Mouse (Mus musculus) MEL (cell line): Measurements from ENCODE around the gene Edem2. TPM values are rescaled to one million over a fixed set of nuclear protein-coding genes. Genes with fewer than 3 reads are reported as not detected.

Source experiments
- DNase-seq: peaks from one replicate; pipeline ENCODE4 v3.0.0; 2011; ENCODE audit warnings: low read depth, low spot score
- H3K27ac ChIP-seq: 2 replicates; pipeline ENCODE4 v1.5.1; 2012; ENCODE audit warnings: low read depth, mild to moderate bottlenecking, control low read depth, low read length, moderate library complexity; ENCODE audit not compliant: control insufficient read depth
- H3K27me3 ChIP-seq, 2 experiments: fragments of 150-350 bp in 1 of 2; sonication (generic) in 1 of 2; 2 replicates each; pipeline ENCODE4 v1.6.1; 2012; ENCODE audit warnings: low read length in 2 of 2, mild to moderate bottlenecking in 2 of 2, improper control_type of control experiment in 1 of 2, moderate library complexity in 1 of 2; ENCODE audit not compliant: insufficient read depth in 2 of 2, control insufficient read depth in 1 of 2
- H3K36me3 ChIP-seq, 2 experiments: 2 replicates each; pipeline ENCODE4 v1.6.1; 2012 to 2014; ENCODE audit warnings: low read length in 2 of 2, improper control_type of control experiment in 1 of 2, inconsistent platforms in 1 of 2, mild to moderate bottlenecking in 1 of 2; ENCODE audit not compliant: insufficient read depth in 2 of 2, control insufficient read depth in 1 of 2
- H3K4me1 ChIP-seq, 2 experiments: fragments of 150-350 bp in 1 of 2; sonication (generic) in 1 of 2; 2 replicates each; pipeline ENCODE4 v1.6.1; 2012; ENCODE audit warnings: low read length in 2 of 2, improper control_type of control experiment in 1 of 2, mild to moderate bottlenecking in 1 of 2; ENCODE audit not compliant: insufficient read depth in 2 of 2, control insufficient read depth in 1 of 2
- H3K4me3 ChIP-seq, 2 experiments: fragments of 150-350 bp in 1 of 2; sonication (generic) in 1 of 2; 2 replicates each; pipeline ENCODE4 v1.5.1; 2012; ENCODE audit warnings: low read depth in 2 of 2, low read length in 2 of 2, mild to moderate bottlenecking in 2 of 2, moderate library complexity in 2 of 2, control low read depth in 1 of 2, improper control_type of control experiment in 1 of 2; ENCODE audit not compliant: control insufficient read depth in 1 of 2, insufficient read depth in 1 of 2
- H3K79me2 ChIP-seq: 2 replicates; pipeline ENCODE4 v1.6.1; 2012; ENCODE audit warnings: mild to moderate bottlenecking, low read length, moderate library complexity; ENCODE audit not compliant: control insufficient read depth, poor library complexity, insufficient read depth
- H3K9ac ChIP-seq: 2 replicates; pipeline ENCODE4 v1.6.1; 2012; ENCODE audit warnings: low read depth, mild to moderate bottlenecking, control low read depth, low read length, moderate library complexity; ENCODE audit not compliant: control insufficient read depth, poor library complexity, severe bottlenecking
- H3K9me3 ChIP-seq: fragments of 150-350 bp; sonication (generic); replicated peaks from 2 replicates; pipeline ENCODE4 v1.6.1; 2012; ENCODE audit warnings: mild to moderate bottlenecking, low read length, improper control_type of control experiment, moderate library complexity; ENCODE audit not compliant: insufficient read depth
- BHLHE40 ChIP-seq: IDR thresholded peaks from 2 replicates; pipeline ENCODE4 v1.6.1; 2012; ENCODE audit warnings: low read depth, mild to moderate bottlenecking, inconsistent platforms, low read length, improper control_type of control experiment, borderline replicate concordance
- CTCF ChIP-seq, 3 experiments: IDR thresholded peaks in 2 of 3; conservative IDR thresholded peaks in 1 of 3; 2 replicates each; pipeline ENCODE4 v1.5.1; 2011 to 2012; ENCODE audit warnings: low read length in 3 of 3, low read depth in 2 of 3, mild to moderate bottlenecking in 2 of 3, improper control_type of control experiment in 1 of 3, inconsistent platforms in 1 of 3, mixed read lengths in 1 of 3, moderate library complexity in 1 of 3; ENCODE audit not compliant: control insufficient read depth in 1 of 3, insufficient read depth in 1 of 3, poor library complexity in 1 of 3, severe bottlenecking in 1 of 3
- EP300 ChIP-seq, 2 experiments: IDR thresholded peaks; 2 replicates each; pipeline ENCODE4 v1.6.1; 2011; ENCODE audit warnings: improper control_type of control experiment in 2 of 2, low read length in 2 of 2, low read depth in 1 of 2, mild to moderate bottlenecking in 1 of 2
- GATA1 ChIP-seq: IDR thresholded peaks from 2 replicates; pipeline ENCODE4 v1.6.1; 2011; ENCODE audit warnings: low read depth, low read length, improper control_type of control experiment
- HCFC1 ChIP-seq: IDR thresholded peaks from 2 replicates; pipeline ENCODE4 v1.6.1; 2012; ENCODE audit warnings: low read depth, mild to moderate bottlenecking, inconsistent platforms, low read length, improper control_type of control experiment, moderate library complexity
- JUND ChIP-seq: IDR thresholded peaks from 2 replicates; pipeline ENCODE4 v1.6.1; 2011; ENCODE audit warnings: low read depth, mild to moderate bottlenecking, improper control_type of control experiment, low read length
- KAT2A ChIP-seq: conservative IDR thresholded peaks from 2 replicates; pipeline ENCODE4 v1.6.1; 2012; ENCODE audit warnings: low read depth, low read length, improper control_type of control experiment, inconsistent platforms
- MAFK ChIP-seq: IDR thresholded peaks from 2 replicates; pipeline ENCODE4 v1.6.1; 2011; ENCODE audit warnings: low read depth, mild to moderate bottlenecking, low read length, improper control_type of control experiment, borderline replicate concordance
- MAX ChIP-seq: IDR thresholded peaks from 2 replicates; pipeline ENCODE4 v1.6.1; 2011; ENCODE audit warnings: low read length, improper control_type of control experiment
- MEF2A ChIP-seq: IDR thresholded peaks from 2 replicates; pipeline ENCODE4 v1.6.1; 2014; ENCODE audit warnings: low read depth, mild to moderate bottlenecking, inconsistent platforms, low read length, improper control_type of control experiment; ENCODE audit not compliant: poor library complexity, insufficient replicate concordance, severe bottlenecking; ENCODE audit errors: extremely low read depth
- MXI1 ChIP-seq: IDR thresholded peaks from 2 replicates; pipeline ENCODE4 v1.6.1; 2011; ENCODE audit warnings: mild to moderate bottlenecking, low read depth, low read length, improper control_type of control experiment
- MYC ChIP-seq: IDR thresholded peaks from 2 replicates; pipeline ENCODE4 v1.6.1; 2011; ENCODE audit warnings: low read depth, mild to moderate bottlenecking, low read length, improper control_type of control experiment, moderate library complexity
- POLR2A ChIP-seq, 2 experiments: IDR thresholded peaks; 2 replicates each; pipeline ENCODE4 v1.6.1; 2011 to 2012; ENCODE audit warnings: low read length in 2 of 2, mild to moderate bottlenecking in 2 of 2, control low read depth in 1 of 2, improper control_type of control experiment in 1 of 2, low read depth in 1 of 2, moderate library complexity in 1 of 2; ENCODE audit not compliant: control insufficient read depth in 1 of 2, insufficient read depth in 1 of 2, poor library complexity in 1 of 2
- POLR2AphosphoS2 ChIP-seq: IDR thresholded peaks from 2 replicates; pipeline ENCODE4 v1.6.1; 2011; ENCODE audit warnings: low read length, improper control_type of control experiment
- POLR2AphosphoS5 ChIP-seq: IDR thresholded peaks from 2 replicates; pipeline ENCODE4 v1.6.1; 2012; ENCODE audit warnings: low read depth, borderline replicate concordance, mild to moderate bottlenecking, inconsistent platforms, low read length, moderate library complexity, mixed read lengths
- RAD21 ChIP-seq: IDR thresholded peaks from 2 replicates; pipeline ENCODE4 v1.6.1; 2011; ENCODE audit warnings: mild to moderate bottlenecking, low read depth, low read length, improper control_type of control experiment
- RCOR1 ChIP-seq: IDR thresholded peaks from 2 replicates; pipeline ENCODE4 v1.6.1; 2012; ENCODE audit warnings: low read depth, mild to moderate bottlenecking, inconsistent platforms, low read length, improper control_type of control experiment
- SIN3A ChIP-seq: IDR thresholded peaks from 2 replicates; pipeline ENCODE4 v1.6.1; 2012; ENCODE audit warnings: low read length, improper control_type of control experiment, inconsistent platforms
- SMC3 ChIP-seq: IDR thresholded peaks from 2 replicates; pipeline ENCODE4 v1.6.1; 2011; ENCODE audit warnings: low read depth, low read length, improper control_type of control experiment
- TBP ChIP-seq: IDR thresholded peaks from 2 replicates; pipeline ENCODE4 v1.8.0; 2011; ENCODE audit warnings: low read depth, low read length, improper control_type of control experiment
- TCF12 ChIP-seq: IDR thresholded peaks from 2 replicates; pipeline ENCODE4 v1.6.1; 2014; ENCODE audit warnings: low read depth, mild to moderate bottlenecking, inconsistent platforms, low read length, improper control_type of control experiment, moderate library complexity
- USF1 ChIP-seq: IDR thresholded peaks from 2 replicates; pipeline ENCODE4 v1.6.1; 2014; ENCODE audit warnings: low read depth, mild to moderate bottlenecking, inconsistent platforms, low read length, improper control_type of control experiment, moderate library complexity
- ZC3H11A ChIP-seq: IDR thresholded peaks from 2 replicates; pipeline ENCODE4 v1.6.1; 2012; ENCODE audit warnings: low read depth, mild to moderate bottlenecking, inconsistent platforms, low read length, improper control_type of control experiment
- ZKSCAN1 ChIP-seq: IDR thresholded peaks from 2 replicates; pipeline ENCODE4 v1.6.1; 2012; ENCODE audit warnings: low read depth, mild to moderate bottlenecking, inconsistent platforms, low read length, improper control_type of control experiment, moderate library complexity
- polyA plus RNA-seq, 2 experiments: library from polyadenylated mRNA; stranded (reverse) in 1 of 2; unstranded in 1 of 2; fragments of >175 nt in 1 of 2; fragments of >200 nt in 1 of 2; gene quantifications; 2 replicates each; pipeline versions ENCODE4 v1.2.1 to v1.2.4; 2012; ENCODE audit warnings: low replicate concordance in 2 of 2, low read depth in 1 of 2; ENCODE audit not compliant: insufficient read length in 2 of 2, insufficient read depth in 1 of 2, missing spikeins in 1 of 2
- total RNA-seq: library from RNA; depleted of rRNA; stranded (reverse); fragments of 300-350 nt; gene quantifications from 2 replicates; pipeline ENCODE4 v1.2.3, GENCODE M21; 2012

Edem2 gene
- total and polyA plus RNA-seq, 3 experiments = 40.7 to 43.8 TPM; not detected in 1

DNA sequence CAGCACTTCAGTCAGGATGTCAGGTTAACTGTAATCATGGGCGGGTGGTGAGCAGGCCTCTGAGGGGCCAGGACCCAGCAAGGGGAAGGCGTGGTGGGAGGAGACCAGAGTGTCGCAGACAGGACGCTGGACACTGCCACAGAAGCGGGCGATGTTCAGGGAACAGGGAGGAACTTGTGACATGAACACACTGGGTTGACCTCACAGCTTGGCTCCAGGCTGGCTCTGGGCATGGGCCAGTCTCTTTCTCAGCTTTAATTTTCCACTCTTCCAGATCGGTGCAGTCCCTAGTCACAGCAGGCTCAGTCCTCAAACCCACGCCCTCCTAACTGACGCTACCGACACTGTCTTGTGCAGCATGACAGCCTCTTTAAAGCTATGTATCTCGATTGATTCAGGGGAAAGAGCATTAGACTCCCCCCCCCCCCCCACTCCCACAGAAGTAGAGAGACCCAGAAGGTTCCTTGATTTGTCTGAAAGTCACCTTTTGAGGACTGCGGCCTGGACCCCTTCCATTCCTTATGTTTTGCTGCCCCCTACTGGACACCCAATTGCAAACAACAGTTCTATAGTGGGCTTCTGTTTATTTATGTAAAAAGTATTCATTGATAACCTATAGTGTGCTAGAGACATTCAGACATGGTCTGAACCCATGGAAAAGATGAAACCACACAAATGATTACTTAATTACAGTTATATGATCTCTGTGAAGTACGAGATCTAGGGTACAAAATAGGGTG lies 35.6 kb upstream of the Edem2 start:
- H3K79me2 ChIP-seq = no peaks in the 10 kb centered on the region
- DNase-seq = peak; percentile 77
- TF ChIP-seq JUND (no peak), RCOR1 (no peak), MAX (no peak), MEF2A (no peak), RAD21 (peak; percentile 98), CTCF (IDR thresholded peaks at IDR 0.05 in 2 of 3, conservative IDR thresholded peaks at IDR 0.05 in 1 of 3; ENCODE audit: control insufficient read depth in 1 of 3, insufficient read depth in 1 of 3, low read depth in 2 of 3, low read length in 3 of 3, poor library complexity in 1 of 3, severe bottlenecking in 1 of 3) (peak; percentile 49 to 91 (median 79)), BHLHE40 (peak; percentile 49; the same call in 1 of the 2 replicates), SIN3A (0 out of 2 replicates have a peak, but pooled peaks have one; percentile 38), MYC (no peak), TBP (no peak), TCF12 (no peak), HCFC1 (0 out of 2 replicates have a peak, but pooled peaks have one; percentile 12), SMC3 (peak; percentile 79), ZC3H11A (peak; percentile 84), USF1 (no peak)

DNA sequence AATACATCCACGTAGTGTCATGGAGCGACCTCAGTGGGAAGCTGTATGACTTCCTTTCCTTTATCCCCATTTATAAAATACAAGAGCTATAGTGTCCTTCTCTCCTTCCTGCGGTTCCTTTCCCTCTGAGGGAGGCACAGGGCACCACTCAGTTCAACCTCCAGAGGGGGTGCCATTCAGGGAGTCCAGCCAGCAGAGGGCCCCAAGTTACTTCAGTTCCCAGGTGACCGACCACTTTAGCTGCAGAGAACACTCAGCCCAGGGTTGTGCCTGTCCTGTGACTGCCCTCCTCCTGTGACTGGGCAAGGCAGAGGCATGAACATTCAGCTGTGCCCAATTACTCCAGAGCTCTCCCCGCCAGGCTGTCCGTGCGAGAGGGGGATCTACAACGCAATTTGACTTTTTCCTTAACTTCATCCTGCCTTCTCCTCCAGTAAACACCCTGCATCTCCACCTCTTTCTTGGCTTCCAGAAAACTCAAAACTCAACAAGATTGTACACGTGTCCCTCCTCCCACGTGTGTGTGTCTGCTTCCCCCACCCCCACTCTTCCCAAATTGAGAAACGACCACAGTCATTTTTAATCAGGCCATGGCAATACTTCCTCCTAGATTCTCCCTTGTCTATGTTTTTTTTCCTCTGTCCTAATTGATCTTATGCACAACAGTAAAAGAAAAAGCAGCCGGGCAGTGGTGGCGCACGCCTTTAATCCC lies 27.7 kb upstream of the Edem2 start:
- TF ChIP-seq ZKSCAN1 (no peak), POLR2AphosphoS2 (no peak), SMC3 (peak; percentile 34), GATA1 (no peak), MYC (peak; percentile 94), USF1 (peak; percentile 45; the same call in 1 of the 2 replicates), EP300 (IDR thresholded peaks at IDR 0.05; ENCODE audit: low read depth in 1 of 2, low read length in 2 of 2) (peak; percentile 29 to 40; a peak in 3 of 4 replicates), MXI1 (peak; percentile 71), POLR2A (IDR thresholded peaks at IDR 0.05; ENCODE audit: control insufficient read depth in 1 of 2, insufficient read depth in 1 of 2, low read depth in 1 of 2, low read length in 2 of 2, poor library complexity in 1 of 2) (no peak), POLR2AphosphoS5 (no peak), MAX (peak; percentile 68; the same call in 1 of the 2 replicates), CTCF (IDR thresholded peaks at IDR 0.05 in 2 of 3, conservative IDR thresholded peaks at IDR 0.05 in 1 of 3; ENCODE audit: control insufficient read depth in 1 of 3, insufficient read depth in 1 of 3, low read depth in 2 of 3, low read length in 3 of 3, poor library complexity in 1 of 3, severe bottlenecking in 1 of 3) (peak; percentile 21 to 66 (median 53); a peak in 5 of 6 replicates), MAFK (no peak), KAT2A (no peak), RCOR1 (no peak), RAD21 (peak; percentile 12)
- H3K4me3 ChIP-seq = no peak overlapping the region
- H3K4me1 ChIP-seq = 0 out of 4 replicates have a peak, but pooled peaks cover 0 to 4% of the 10 kb centered on the region in 2 experiments
- H3K9ac ChIP-seq = no peak overlapping the region
- no peaks in the 10 kb centered on the region for H3K79me2 ChIP-seq
- peaks cover 4 to 5% of the 10 kb centered on the region in 2 experiments; a peak in 3 of 4 replicates for H3K27me3 ChIP-seq
- no peak overlapping the region for H3K27ac ChIP-seq
- DNase-seq = peak; percentile 53
- no peaks in the 10 kb centered on the region for H3K36me3 ChIP-seq
- H3K9me3 ChIP-seq = no peaks in the 10 kb centered on the region

More for the DNA sequence above, 35.6 kb upstream of the Edem2 start:
- H3K9ac ChIP-seq = no peak overlapping the region
- H3K27ac ChIP-seq = no peak overlapping the region
- no peak overlapping the region for H3K4me3 ChIP-seq
- no peaks in the 10 kb centered on the region for H3K9me3 ChIP-seq
- H3K36me3 ChIP-seq = no peaks in the 10 kb centered on the region
- peaks cover 0 to 5% of the 10 kb centered on the region in 2 experiments; a peak in 2 of 4 replicates for H3K27me3 ChIP-seq
- 0 out of 4 replicates have a peak, but pooled peaks cover 0 to 3% of the 10 kb centered on the region in 2 experiments for H3K4me1 ChIP-seq
